Mouse (Mus musculus): ENCODE measurements around the gene Hist1h2bn.
"Not testable (repeated sequence)": the region's sequence is repeated elsewhere in the genome, so short reads cannot be mapped to it uniquely, and the experiment has no call there.

Hist1h2bn gene

GRCm38 (mm10) chr13:21781639-21782038 lies 27.7 kb downstream of the Hist1h2bn start:
- no peak for DNase-seq (ENCODE audit: low spot score)

- peak; percentile 34 for DNase-seq (ENCODE audit: low spot score)
Observed at GRCm38 (mm10) chr13:21782361-21783254, 28.7 kb downstream of the Hist1h2bn start.

GRCm38 (mm10) chr13:21783255-21783617 lies 29.3 kb downstream of the Hist1h2bn start, which contains the start of gene Hist1h3i:
Hist1h3i (minus strand) TSS chr13:21783370.
- peak; percentile 62 for DNase-seq (ENCODE audit: low spot score)

- DNase-seq (ENCODE audit: low spot score), result peak; percentile 62
Observed at GRCm38 (mm10) chr13:21783734-21784161, 29.8 kb downstream of the Hist1h2bn start.

GRCm38 (mm10) chr13:21784311-21784710 lies 30.4 kb downstream of the Hist1h2bn start:
- DNase-seq (ENCODE audit: low spot score), result no peak

- DNase-seq (ENCODE audit: low spot score), result peak; percentile 48
Observed at GRCm38 (mm10) chr13:21786189-21786898, 32.4 kb downstream of the Hist1h2bn start.

- peak; percentile 95 for DNase-seq (ENCODE audit: low spot score)
Observed at GRCm38 (mm10) chr13:21786899-21787629, 33.1 kb downstream of the Hist1h2bn start, which contains the start of the genes Hist1h2an and Hist1h2bp. Hist1h2an (minus strand) TSS chr13:21787218. Hist1h2bp (plus strand) TSS chr13:21787461.

GRCm38 (mm10) chr13:21787760-21788593 lies 34.1 kb downstream of the Hist1h2bn start:
- peak; percentile 38 for DNase-seq (ENCODE audit: low spot score)

- DNase-seq (ENCODE audit: low spot score), result no peak
Observed at GRCm38 (mm10) chr13:21789925-21790324, 36.0 kb downstream of the Hist1h2bn start.

GRCm38 (mm10) chr13:21790601-21791283 lies 36.8 kb downstream of the Hist1h2bn start:
- no peak for DNase-seq (ENCODE audit: low spot score)

GRCm38 (mm10) chr13:21795584-21795983 lies 41.7 kb downstream of the Hist1h2bn start:
- no peak for DNase-seq (ENCODE audit: low spot score)

- DNase-seq (ENCODE audit: low spot score), result not testable (repeated sequence)
Observed at GRCm38 (mm10) chr13:21797163-21797562, 43.2 kb downstream of the Hist1h2bn start.

GRCm38 (mm10) chr13:21803058-21803457 lies 49.1 kb downstream of the Hist1h2bn start:
- DNase-seq (ENCODE audit: low spot score), result not testable (repeated sequence)
